Comparison of ENCODE assay signal across 14 mouse cellular contexts in genomic region chr16:90497749-90498464, GRCm38 (mm10).
A peak's percentile ranks its signal among the peaks of the same experiment; 100 is the strongest.
DNase-seq lines count a peak whose midpoint lies in the region; ATAC-seq and TF ChIP-seq lines count a peak whose summit lies in the region.
"Had no signal": no experiment of that assay in that cellular context is flagged by ENCODE, and none has a peak within 500 bp of the region (broad histone marks: within the 10 kb centered on the region; RNA-seq: fewer than 3 reads in every experiment).

No protein-coding gene starts in this region.

- no peak for DNase-seq in hindbrain, postnatal 0 days (ENCODE audit: low spot score)
- no peak for DNase-seq in hindbrain, embryonic 14.5 days (ENCODE audit: low spot score)
- DNase-seq in lung, postnatal 0 days (ENCODE audit: low spot score): no peak
- no peak for DNase-seq in lung, adult 18-20 months
- DNase-seq in brain, embryonic 18.5 days (ENCODE audit: low read depth, low spot score): peak; percentile 30
- DNase-seq in left cerebral cortex, postnatal 14 days (ENCODE audit: low spot score in 2 of 2): peak; percentile 42 to 52
- no peak for DNase-seq in adrenal gland, adult 8-10 months
- DNase-seq: cerebellum, adult 9-11 months; heart, postnatal 4 days had no signal

- H3K27ac ChIP-seq in hindbrain, postnatal 0 days: no peak overlapping the region
- no peak overlapping the region for H3K27ac ChIP-seq in hindbrain, embryonic 14.5 days
- H3K27ac ChIP-seq in lung, postnatal 0 days (ENCODE audit: low read length): no peak overlapping the region
- H3K27ac ChIP-seq: lung, embryonic 15.5 days; neural tube, embryonic 13.5 days; stomach, embryonic 15.5 days had no signal

- H3K9me3 ChIP-seq in hindbrain, postnatal 0 days (ENCODE audit: low read length): no peaks in the 10 kb centered on the region
- no peaks in the 10 kb centered on the region for H3K9me3 ChIP-seq in hindbrain, embryonic 14.5 days (ENCODE audit: control insufficient read depth, low read length)
- no peaks in the 10 kb centered on the region for H3K9me3 ChIP-seq in lung, postnatal 0 days (ENCODE audit: low read length)
- H3K9me3 ChIP-seq: lung, embryonic 15.5 days; neural tube, embryonic 13.5 days; stomach, embryonic 15.5 days had no signal

- TF ChIP-seq EP300 in lung, postnatal 0 days (IDR thresholded peaks at IDR 0.05): no peak

- WGBS in hindbrain, postnatal 0 days: 73% methylated on average over 16 of the region's 16 CpGs
- 85% methylated on average over 16 of the region's 16 CpGs for WGBS in hindbrain, embryonic 14.5 days
- 72% methylated on average over 16 of the region's 16 CpGs for WGBS in lung, postnatal 0 days

- H3K4me3 ChIP-seq in hindbrain, postnatal 0 days (ENCODE audit: low read length): no peak overlapping the region
- H3K4me3 ChIP-seq in hindbrain, embryonic 14.5 days (replicated peaks; ENCODE audit: low read length): no peak overlapping the region
- H3K4me3 ChIP-seq in lung, postnatal 0 days (ENCODE audit: low read depth, low read length): no peak overlapping the region
- H3K4me3 ChIP-seq: lung, embryonic 15.5 days; neural tube, embryonic 13.5 days; stomach, embryonic 15.5 days had no signal

- no peak overlapping the region for H3K9ac ChIP-seq in hindbrain, postnatal 0 days (replicated peaks; ENCODE audit: low read length)
- no peak overlapping the region for H3K9ac ChIP-seq in hindbrain, embryonic 14.5 days
- no peak overlapping the region for H3K9ac ChIP-seq in lung, postnatal 0 days (replicated peaks; ENCODE audit: low read depth)
- H3K9ac ChIP-seq: lung, embryonic 15.5 days; neural tube, embryonic 13.5 days; stomach, embryonic 15.5 days had no signal

- peaks cover 13% of the 10 kb centered on the region for H3K36me3 ChIP-seq in hindbrain, postnatal 0 days (ENCODE audit: insufficient read depth, low read length)
- H3K36me3 ChIP-seq in hindbrain, embryonic 14.5 days (replicated peaks; ENCODE audit: control insufficient read depth, insufficient read depth): peaks cover 35% of the 10 kb centered on the region
- 0 out of 2 replicates have a peak, but pooled peaks cover 8% of the 10 kb centered on the region for H3K36me3 ChIP-seq in lung, postnatal 0 days (ENCODE audit: insufficient read depth, low read length)
- H3K36me3 ChIP-seq: stomach, embryonic 15.5 days had no signal

- H3K4me2 ChIP-seq in hindbrain, postnatal 0 days (ENCODE audit: low read depth, low read length): no peak overlapping the region
- H3K4me2 ChIP-seq in hindbrain, embryonic 14.5 days (replicated peaks): no peak overlapping the region
- H3K4me2 ChIP-seq in lung, postnatal 0 days (replicated peaks; ENCODE audit: low read depth, low read length): no peak overlapping the region
- H3K4me2 ChIP-seq: lung, embryonic 15.5 days; stomach, embryonic 15.5 days had no signal

- no peak for TF ChIP-seq CTCF in hindbrain, postnatal 0 days (IDR thresholded peaks at IDR 0.05; ENCODE audit: low read depth)
- TF ChIP-seq CTCF in lung, postnatal 0 days (IDR thresholded peaks at IDR 0.05): no peak

- intact Hi-C loops in left cerebral cortex, postnatal 14 days (cut with DNase I): no loop called here

- no peaks in the 10 kb centered on the region for H3K4me1 ChIP-seq in hindbrain, postnatal 0 days (ENCODE audit: insufficient read depth, low read length)
- H3K4me1 ChIP-seq in hindbrain, embryonic 14.5 days (replicated peaks; ENCODE audit: control insufficient read depth, insufficient read depth, low read length): no peaks in the 10 kb centered on the region
- no peaks in the 10 kb centered on the region for H3K4me1 ChIP-seq in lung, postnatal 0 days (ENCODE audit: insufficient read depth, low read depth, low read length)
- H3K4me1 ChIP-seq: lung, embryonic 15.5 days; stomach, embryonic 15.5 days had no signal

- 0 out of 2 replicates have a peak, but pooled peaks have one; percentile 27 for ATAC-seq in hindbrain, postnatal 0 days
- ATAC-seq in hindbrain, embryonic 14.5 days (ENCODE audit: low FRiP score): no peak
- ATAC-seq in lung, postnatal 0 days: 0 out of 2 replicates have a peak, but pooled peaks have one; percentile 19
- ATAC-seq: intestine, postnatal 0 days; midbrain, embryonic 16.5 days had no signal

- H3K27me3 ChIP-seq in hindbrain, postnatal 0 days (ENCODE audit: insufficient read depth, low read length): no peaks in the 10 kb centered on the region
- H3K27me3 ChIP-seq in hindbrain, embryonic 14.5 days (ENCODE audit: control insufficient read depth, insufficient read depth, low read length): no peaks in the 10 kb centered on the region
- no peaks in the 10 kb centered on the region for H3K27me3 ChIP-seq in lung, postnatal 0 days (replicated peaks; ENCODE audit: insufficient read depth, low read length)
- H3K27me3 ChIP-seq: lung, embryonic 15.5 days; neural tube, embryonic 13.5 days; stomach, embryonic 15.5 days had no signal

Comparison
In these comparisons a context has a peak if more than half of its experiments do, and no peak if none do; other contexts are left out.
1. DNase-seq: peak in brain, embryonic 18.5 days (single experiment) and left cerebral cortex, postnatal 14 days (2 of 2); none in hindbrain, postnatal 0 days (single experiment), hindbrain, embryonic 14.5 days (single experiment), lung, postnatal 0 days (single experiment), lung, adult 18-20 months (0 of 2) and adrenal gland, adult 8-10 months (single experiment).